Mouse (Mus musculus) bone marrow macrophage, adult 2 months (primary cell): ENCODE data around the gene Plekhm1.
"Not testable (repeated sequence)": the region's sequence is repeated elsewhere in the genome, so short reads cannot be mapped to it uniquely, and the experiment has no call there.

Source experiments
- CTCF ChIP-seq: IDR thresholded peaks from 2 replicates; pipeline ENCODE4 v1.5.1; 2012; ENCODE audit warnings: low read depth, mild to moderate bottlenecking, low read length, moderate library complexity
- POLR2A ChIP-seq: IDR thresholded peaks from 2 replicates; pipeline ENCODE4 v1.6.1; 2012; ENCODE audit warnings: mild to moderate bottlenecking, low read depth, low read length, borderline replicate concordance

DNA sequence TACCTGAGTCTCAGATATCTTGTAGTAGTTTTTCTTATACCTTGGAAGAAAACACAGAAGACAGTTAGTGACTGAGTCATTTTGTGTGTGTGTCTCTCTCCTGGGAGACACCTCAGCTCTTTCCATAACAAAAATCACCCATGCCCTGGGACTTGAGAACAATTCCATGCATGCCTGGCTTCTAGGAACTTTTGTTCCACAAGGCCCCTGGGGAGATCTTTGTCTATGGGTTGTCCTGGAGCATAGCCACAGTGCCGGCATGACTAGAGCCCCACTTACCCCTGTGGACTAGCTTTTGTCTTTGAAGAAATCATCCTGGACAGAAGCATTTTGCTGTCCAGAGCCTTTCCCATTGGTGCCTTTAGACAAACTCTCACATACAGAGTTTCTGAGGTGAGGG, 38.6 kb upstream of the Plekhm1 start:
- not testable (repeated sequence) for TF ChIP-seq CTCF, POLR2A
